Mouse (Mus musculus): ENCODE measurements around the gene Mapkapk2.

Gene Mapkapk2

DNA sequence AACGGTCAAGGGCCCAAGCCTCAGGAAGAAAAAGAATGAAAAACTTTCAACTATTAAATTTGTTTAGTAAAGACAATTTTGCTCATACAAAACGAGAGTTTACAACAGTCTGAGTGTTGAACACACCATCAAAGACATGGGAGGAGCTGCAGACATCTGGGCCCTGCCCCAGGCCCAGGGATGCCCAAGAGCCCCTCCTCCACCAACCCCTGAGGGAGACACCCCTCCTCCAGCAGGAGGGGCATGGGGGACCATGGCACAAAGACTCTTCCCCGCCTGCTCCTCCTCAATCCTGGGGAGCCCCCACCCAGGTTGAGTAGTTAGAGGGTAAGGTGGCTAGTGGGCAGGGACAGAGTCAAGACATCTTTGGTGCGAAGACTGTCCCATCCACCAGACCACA, 44.0 kb downstream of the Mapkapk2 start:
- no peak for ATAC-seq (ENCODE audit: insufficient number of reproducible peaks, low FRiP score, low TSS enrichment)

DNA sequence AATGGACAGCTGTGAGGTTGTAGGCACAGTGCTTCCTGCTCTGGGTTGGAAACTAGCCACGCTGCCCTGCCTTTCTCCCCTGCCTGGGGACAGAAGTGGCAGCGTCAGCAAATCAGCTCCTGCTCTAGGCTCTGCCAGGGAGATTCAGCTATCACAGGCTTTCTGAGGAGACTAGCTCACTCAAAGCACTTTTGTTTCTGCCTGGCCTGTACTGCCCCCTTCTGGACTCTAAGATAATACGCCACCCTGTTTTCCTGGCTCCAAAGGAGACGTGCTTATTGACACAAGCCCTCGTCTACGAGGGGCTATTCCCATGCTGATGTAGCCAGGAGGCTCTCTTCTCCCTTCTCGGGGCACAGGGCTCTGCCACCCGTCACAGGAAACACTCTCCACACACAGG, 44.4 kb downstream of the Mapkapk2 start:
- ATAC-seq (ENCODE audit: insufficient number of reproducible peaks, low FRiP score, low TSS enrichment), result peak; percentile 56

DNA sequence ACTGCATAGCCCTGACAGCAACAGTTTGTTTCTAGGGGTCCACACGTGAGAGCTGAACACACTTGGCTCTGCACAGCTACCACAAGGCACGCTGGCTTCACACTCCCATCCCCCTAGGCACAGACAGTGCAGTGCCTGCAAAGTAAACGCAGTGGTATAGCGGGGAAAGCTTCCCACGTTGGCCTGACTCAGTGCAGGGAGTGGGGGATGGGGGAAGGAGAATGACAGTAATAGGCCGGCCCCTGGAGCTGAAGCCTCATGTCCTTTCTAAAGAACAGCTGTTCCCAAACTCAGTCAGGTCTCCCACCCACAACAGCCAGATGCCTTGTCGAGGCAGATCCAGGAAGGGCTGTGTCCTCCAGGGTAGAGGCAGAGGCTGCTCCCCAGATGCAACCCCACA, 46.6 kb downstream of the Mapkapk2 start:
- no peak for ATAC-seq (ENCODE audit: insufficient number of reproducible peaks, low FRiP score, low TSS enrichment)

DNA sequence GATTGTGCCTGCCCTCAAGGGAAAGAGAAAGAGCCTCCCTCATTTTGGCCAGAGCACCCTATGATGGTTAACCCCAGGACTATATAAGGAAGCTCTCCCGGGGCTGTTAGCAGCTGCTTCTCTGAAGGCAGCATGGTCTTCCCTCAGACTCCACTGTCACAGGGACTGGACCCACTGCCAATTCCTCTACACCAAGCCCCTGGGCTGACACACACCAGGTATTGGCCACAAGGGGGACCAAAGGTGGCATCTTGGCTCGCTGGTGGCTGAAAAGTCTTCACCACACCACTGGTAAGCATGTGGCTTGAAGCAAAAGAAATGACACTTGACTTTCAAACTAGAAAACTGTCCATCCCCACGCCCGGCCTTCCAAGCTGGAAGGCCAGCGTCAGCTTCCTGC, 47.0 kb downstream of the Mapkapk2 start:
- ATAC-seq (ENCODE audit: insufficient number of reproducible peaks, low FRiP score, low TSS enrichment), result no peak

DNA sequence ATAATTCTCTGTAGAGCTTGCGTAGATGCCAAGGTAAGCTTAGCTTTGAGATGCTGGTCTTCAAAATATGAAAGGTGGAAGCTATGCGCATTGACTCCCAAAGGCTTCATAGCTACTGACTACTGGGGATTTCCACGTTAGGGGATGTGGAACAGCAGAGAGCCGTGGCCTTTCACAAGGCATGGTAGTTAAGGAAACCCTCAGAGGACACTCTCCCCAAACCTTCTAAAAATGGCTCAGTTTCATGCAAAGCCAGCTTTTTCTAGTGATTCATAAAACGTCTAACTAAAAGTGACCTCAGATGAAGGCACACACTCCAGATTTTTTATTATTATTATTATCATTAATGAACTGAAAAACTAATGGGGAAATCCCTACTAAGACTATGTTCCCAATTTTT, 47.6 kb downstream of the Mapkapk2 start:
- ATAC-seq (ENCODE audit: insufficient number of reproducible peaks, low FRiP score, low TSS enrichment), result no peak

DNA sequence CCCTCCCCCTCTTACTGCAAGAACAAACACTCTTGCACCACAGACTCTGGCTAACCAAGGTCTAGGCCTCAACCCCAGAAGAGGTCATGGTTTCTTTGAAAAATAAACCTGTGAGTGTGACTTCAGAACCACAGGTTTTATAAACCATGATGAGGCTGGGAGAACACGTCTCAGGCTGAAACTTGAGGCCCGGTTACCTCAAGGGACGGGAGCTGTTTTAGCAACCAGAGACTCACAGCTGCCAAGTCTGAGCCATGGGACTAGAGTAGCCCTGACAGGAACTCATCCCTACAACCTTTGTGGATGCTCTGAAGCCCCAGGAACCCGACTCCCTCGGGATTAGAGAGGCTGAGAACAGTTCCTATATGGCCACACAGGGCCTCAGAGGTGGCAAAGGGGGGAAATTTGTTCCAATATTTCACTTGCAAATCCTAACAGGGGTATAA, 48.2 kb downstream of the Mapkapk2 start:
- no peak for ATAC-seq (ENCODE audit: insufficient number of reproducible peaks, low FRiP score, low TSS enrichment)

DNA sequence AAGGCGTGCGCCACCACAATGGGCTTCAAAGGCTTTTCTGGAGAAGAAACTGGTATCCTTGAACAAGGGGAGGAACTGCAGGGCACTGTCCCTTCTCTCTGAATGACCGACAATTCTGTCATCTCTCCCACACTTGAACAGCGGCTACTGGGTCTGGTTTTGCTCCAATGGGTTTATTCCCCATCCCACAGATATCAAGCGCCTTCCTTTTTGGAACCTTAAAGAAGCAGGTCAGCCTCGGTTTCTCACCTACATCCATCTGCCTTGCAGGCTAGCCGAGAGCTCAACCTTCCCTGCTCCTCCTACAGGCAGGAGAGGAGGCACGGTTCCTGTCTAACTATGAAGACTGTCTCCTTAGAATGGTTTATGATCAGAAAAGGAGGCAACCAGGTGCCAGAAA, 48.7 kb downstream of the Mapkapk2 start:
- no peak for ATAC-seq (ENCODE audit: insufficient number of reproducible peaks, low FRiP score, low TSS enrichment)

DNA sequence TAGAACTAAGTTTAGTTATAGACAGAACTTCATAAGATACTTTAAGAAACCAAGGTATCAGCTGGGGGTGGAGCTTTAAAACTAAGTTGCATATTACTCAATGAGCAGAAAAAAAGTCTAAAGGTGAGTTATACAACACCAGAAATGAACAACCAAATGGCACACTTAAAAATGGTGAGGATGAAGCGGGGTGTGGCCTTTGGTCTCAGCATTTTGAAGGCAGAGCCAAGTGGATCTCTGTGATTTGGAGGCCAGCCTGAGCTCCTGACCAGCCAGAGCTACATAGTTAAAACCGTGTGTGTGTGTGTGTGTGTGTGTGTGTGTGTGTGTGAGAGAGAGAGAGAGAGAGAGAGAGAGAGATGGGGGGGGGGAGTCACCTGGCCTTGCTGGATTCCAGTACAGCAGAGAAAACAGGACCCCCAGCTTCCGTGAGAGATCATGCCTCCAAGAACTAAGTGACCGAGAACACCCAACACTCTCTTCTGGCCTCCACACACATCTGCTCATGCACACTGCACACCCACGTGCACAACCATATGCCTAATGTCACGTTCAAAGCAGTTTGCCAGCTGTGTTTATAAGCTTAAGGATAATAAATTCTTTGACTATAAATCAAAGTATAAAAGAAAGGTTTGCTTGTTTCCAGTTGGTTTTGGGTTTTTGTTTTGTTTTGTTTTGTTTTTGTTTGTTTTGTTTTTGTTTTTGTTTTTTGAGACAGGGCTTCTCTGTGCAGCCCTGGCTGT, 49.3 kb downstream of the Mapkapk2 start:
- ATAC-seq (ENCODE audit: insufficient number of reproducible peaks, low FRiP score, low TSS enrichment), result no peak

DNA sequence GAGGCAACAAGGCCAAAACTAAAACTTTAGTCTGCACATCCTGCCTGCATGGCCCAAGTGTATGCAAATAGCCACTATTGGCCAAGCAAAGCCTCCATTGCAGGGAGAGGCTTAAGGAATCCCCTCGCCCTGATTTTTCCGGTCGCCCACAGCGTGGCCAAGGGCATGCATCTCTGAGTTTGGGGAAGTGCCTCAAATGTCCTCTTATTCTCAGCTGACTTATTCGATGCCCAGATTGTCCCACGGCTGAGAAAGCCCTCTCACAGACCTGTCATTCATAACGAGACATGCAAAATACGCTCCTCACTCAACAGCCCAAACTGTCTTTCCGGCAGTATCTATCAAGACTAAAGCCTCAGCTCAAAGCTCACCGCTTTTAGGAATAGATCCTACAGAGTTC, 51.0 kb downstream of the Mapkapk2 start:
- no peak for ATAC-seq (ENCODE audit: insufficient number of reproducible peaks, low FRiP score, low TSS enrichment)

DNA sequence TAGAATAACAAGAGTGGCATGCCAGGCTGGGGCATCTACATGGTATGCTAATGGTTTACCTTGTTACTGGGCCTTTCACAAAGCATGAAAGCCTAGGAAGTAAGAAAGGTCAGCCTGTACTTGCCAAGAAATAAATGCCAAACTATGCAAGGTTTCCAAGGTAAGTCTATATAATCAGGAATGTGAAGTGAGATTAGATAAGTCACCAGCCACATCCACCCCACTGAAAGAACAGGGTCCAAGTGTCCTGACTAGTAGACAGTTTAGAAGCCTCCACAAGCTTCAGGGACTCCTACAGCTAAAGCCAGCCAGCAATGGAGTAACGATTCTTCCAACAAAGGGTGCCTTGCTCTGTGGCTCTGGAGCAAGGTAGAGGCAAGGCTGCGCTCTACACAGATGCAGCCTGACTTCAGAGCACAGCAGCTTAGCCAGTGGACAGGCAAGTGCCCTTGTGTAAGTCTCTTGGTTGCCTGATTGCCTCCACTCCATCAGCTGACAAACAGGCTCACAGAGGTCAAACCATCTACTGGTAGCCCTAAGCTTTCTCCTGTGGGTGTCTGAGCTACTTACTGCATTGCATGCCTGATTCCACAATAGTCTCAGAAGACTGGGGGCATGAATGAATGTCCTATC, 51.8 kb downstream of the Mapkapk2 start:
- ATAC-seq (ENCODE audit: insufficient number of reproducible peaks, low FRiP score, low TSS enrichment), result no peak

DNA sequence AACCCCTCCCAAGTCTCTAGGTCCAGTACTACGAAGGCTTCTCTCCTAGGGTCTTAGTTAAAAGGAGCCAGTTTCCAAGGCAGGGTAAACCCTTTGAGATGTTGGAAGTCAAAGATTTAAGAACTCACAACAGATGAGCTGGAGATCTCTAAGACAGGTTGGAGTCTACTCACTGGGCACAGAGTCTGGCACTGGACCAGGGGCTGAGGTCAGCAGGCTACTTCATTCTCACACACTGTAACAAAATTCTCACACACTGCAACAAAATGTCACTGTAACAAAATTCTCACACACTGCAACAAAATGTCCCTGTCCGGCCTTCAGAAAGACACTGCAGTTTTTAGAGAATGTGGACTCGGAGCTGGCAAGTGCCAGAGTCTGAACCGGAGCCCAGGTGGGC, 54.0 kb downstream of the Mapkapk2 start:
- no peak for ATAC-seq (ENCODE audit: insufficient number of reproducible peaks, low FRiP score, low TSS enrichment)

DNA sequence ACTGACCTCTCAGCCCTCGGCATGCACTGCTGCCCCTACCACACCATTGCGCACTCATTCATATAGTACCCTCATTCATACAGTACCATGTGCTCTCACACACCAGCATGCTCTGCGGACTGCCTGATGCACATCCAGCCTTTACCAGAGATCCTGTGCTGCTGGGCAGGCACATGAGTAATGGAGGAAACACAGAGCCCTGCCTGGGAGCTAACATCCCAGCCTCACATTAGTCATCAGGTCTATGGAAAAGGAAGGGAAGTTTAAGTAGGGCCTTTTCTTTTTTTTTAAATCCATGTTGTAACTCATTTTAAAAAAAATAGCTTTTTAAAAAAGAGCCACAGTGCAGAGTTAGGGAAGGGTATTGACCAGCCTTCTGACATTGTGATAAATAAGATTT, 54.9 kb downstream of the Mapkapk2 start:
- ATAC-seq (ENCODE audit: insufficient number of reproducible peaks, low FRiP score, low TSS enrichment), result no peak

DNA sequence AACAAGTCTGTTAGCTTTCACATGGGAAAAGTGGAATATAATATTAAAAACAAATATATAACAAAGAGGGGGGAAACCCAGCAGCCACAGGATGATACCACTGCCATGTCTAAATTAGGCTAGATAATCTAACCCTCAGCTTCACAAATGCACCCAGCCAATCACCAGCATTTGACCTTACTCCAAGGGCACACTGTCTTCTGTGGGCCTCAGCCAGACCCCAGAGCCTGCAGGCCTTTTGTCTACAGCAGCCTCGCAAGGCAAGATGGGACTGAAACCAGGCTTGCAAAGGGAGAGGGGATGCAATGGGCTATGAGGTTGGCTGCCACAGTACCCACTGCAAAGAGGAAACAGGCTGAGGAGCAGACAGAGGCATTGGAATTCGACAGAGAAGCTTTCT, 55.4 kb downstream of the Mapkapk2 start:
- no peak for ATAC-seq (ENCODE audit: insufficient number of reproducible peaks, low FRiP score, low TSS enrichment)

DNA sequence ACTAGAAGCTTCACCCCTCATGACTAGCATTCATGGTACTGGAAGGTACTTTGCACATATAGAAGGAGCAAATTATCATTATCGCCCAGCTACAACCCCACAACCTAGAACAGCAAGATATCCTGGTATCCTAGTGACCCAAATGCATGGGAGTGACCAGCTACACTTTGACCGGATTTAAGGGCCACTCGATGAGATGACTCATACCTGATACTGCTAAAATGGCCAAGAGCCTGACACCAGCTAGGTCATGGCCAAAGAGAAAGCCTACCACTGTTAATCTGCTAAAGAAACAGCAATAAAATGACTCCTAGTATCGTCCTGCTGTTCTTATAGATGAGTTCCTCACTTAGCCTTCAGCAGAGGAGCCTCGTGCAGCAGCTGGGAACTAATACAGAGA, 58.1 kb downstream of the Mapkapk2 start:
- ATAC-seq (ENCODE audit: insufficient number of reproducible peaks, low FRiP score, low TSS enrichment), result no peak

DNA sequence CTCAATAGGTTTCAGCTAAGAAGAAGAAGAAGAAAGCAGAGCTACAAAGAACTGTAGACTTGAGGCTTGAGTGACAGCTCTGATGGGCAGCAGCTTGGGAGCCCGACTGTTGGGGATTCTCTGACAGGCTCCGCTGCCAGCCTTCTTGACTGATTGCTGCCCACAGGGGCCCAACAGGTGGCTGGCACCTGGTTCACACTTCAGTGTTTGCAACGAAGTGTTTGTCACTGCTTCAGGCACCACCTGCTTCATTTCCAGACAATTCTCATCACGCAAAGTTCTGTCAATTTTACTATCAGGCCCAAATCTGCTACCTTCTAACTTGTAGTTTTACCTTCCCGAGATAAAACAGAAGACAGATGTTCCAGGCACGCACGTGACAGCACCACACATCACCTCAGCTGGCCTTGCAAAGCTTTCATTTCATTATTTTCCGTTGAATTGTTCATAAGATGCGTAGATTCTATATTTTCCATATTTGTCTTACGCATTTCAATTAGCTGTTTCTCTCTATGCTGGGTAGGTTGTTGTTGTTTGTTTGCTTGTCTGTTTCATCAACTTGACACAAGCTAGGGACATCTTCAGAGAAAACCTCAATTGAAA, 59.1 kb downstream of the Mapkapk2 start:
- ATAC-seq (ENCODE audit: insufficient number of reproducible peaks, low FRiP score, low TSS enrichment), result no peak

DNA sequence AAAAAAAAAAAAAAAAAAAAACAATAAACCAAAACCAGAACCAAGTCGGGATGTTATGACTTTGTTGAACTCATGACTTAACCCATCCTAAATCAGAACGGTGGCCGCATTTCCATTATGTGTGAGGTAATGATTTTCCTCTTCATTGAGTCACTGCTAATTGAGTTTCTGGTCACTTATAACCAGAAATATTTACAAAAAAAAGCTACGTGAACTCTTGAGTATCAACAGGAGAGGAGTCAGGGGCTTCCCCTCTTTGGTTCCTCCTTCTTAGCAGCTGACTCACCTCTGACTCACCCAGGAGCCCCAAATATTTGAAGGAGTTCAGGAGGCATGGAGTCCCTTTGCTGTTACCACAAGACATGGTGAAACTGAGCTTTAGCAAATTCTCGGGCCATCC, 59.6 kb downstream of the Mapkapk2 start:
- no peak for ATAC-seq (ENCODE audit: insufficient number of reproducible peaks, low FRiP score, low TSS enrichment)

DNA sequence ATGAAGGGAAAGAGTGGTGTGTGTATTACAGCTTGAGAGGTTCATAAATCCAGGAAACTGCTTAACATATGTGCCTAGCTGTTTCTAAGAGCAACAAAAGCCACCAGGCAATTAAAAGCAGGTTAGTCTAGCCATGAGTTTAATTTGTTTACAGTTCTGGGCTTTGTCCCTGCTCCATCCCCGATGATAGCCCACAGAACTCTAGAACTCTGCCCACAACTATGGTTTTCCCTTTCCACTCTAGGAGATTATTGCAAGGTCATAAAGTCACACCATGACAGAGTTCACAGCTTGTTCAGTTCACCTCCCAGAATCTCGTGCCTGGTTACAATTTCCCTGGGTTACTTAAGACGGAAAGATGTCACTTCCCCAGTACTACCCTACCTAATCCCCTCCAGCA, 66.4 kb downstream of the Mapkapk2 start:
- no peak for ATAC-seq (ENCODE audit: insufficient number of reproducible peaks, low FRiP score, low TSS enrichment)

DNA sequence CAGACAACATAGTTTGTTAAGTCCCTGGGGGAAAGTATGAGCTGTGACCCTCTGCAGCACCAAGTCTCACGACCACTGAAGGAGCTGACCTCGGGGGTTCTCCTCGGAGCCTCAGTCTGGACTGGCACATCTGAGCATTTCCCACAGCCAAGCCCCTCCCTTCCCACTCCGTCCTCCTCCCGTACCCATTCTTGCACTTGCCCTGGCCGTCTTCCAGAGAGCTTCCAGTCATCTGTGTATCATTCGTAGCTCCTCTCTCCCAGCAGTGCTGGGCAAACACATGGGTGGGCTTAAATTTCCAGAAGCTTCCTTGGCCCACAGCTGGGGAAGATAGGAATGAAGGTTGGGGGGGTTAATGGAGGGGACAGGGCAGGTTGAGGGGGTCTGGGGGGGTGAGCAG, 67.4 kb downstream of the Mapkapk2 start:
- no peak for ATAC-seq (ENCODE audit: insufficient number of reproducible peaks, low FRiP score, low TSS enrichment)

DNA sequence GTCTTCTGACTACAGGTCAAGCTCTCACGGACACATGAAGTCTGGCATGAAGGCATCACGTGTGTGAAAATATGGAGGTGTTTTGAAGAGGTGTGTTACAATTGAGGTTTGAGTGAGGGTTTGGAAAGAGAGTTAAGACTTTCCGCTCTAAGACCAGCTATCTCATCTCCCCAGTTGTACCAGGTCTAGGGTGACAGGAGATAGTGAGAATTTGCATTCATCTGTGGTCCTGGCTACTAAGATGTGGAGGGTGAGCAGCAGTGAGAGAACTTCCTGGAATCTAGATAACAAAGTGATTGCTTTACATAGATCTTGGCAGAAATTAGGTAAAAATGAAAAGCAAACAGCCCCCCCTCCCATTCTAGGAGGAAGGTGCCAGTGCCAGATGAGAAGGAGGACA, 68.4 kb downstream of the Mapkapk2 start:
- no peak for ATAC-seq (ENCODE audit: insufficient number of reproducible peaks, low FRiP score, low TSS enrichment)

DNA sequence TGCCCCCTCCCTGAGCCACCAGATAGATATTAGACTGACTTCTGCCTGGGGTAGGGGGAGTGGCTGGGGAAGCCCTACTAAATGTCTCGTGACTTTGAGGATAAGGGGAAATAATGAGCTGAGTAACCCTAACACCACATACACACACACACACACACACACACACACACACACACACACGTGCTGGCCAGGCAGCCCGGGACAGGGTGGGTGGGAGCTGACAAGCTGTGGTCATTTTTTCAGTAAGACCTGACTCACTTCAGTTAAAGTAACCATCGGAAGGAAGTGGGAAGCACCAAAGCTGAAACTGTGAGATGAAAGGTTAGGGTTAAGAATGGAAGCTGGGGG, 71.8 kb downstream of the Mapkapk2 start:
- no peak for ATAC-seq (ENCODE audit: insufficient number of reproducible peaks, low FRiP score, low TSS enrichment)

DNA sequence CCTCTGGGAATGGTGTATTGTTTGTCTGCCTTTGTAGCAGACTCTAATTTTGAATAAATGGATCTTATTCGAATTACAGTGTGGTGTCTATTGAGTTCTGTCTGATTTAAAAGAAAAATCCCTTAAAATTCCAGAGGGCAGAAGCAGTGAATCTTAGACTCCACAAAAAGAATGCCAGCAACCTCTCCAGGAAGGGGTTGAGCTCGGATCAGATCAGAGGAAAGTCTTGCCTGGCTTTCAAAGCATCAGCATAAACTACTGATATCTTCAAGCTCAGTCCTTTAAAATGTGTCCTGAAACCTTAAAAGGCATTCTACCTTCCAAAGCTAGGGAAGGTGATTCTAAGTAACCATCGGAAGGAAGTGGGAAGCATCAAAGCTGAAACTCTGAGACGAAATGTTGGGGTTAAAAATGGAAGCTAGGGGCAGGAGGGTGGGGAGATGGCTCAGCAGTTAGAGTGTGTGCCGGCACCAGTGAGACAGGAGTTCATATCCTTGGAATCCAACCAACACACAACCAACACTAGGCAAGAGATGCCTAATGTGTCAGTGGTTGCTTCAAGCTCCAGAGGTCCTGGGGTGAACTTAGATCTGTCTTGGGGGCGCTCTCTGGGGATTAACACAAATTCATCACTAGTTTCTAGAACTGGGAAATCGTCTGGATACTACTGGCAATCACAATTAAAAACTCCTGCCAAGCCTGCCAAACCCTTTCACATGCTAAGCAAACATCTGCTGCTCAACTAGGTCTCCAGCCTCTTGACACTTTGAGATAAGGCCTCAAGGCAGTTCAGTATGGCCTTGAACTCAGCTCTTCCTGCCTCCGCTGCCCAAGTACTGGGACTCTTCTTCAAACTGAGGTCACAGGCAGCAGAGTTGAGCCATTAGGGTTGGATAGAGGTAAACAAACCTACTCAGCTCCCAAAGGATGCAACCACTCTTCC, 72.5 kb downstream of the Mapkapk2 start:
- no peak for ATAC-seq (ENCODE audit: insufficient number of reproducible peaks, low FRiP score, low TSS enrichment)
